Mouse (Mus musculus) spleen, adult 2 months (tissue): ENCODE results near the gene 4931409K22Rik.

ENCODE experiments used
- CTCF ChIP-seq: fragments of 200-500 bp; IDR thresholded peaks from 2 replicates; pipeline ENCODE4 v1.5.1; 2011; ENCODE audit warnings: mild to moderate bottlenecking, inconsistent platforms; ENCODE audit not compliant: insufficient read depth, insufficient read length, insufficient replicate concordance; ENCODE audit errors: extremely low read depth
- POLR2A ChIP-seq: fragments of 200-500 bp; IDR thresholded peaks from 2 replicates; pipeline ENCODE4 v1.6.1; 2011; ENCODE audit warnings: low read depth, low read length, inconsistent platforms

DNA sequence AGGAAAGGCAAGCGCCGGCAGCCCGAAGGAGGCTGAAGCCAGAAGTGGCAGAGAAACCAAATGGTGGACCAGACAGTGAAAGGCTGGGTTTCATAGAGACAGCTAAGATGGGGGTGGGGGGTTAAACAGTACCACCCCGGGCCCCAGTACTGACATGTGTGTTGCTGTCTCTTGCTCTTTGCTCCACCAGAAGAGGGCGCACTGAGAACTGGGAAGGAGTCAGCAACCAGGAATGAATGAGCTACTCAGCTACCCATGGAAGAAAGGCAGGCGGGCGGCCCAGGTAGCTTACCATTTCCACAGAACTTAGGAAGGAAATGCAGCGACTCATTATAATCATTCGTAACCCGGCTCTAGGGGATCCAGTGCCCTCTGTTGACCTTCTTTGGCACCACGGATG lies 46.0 kb downstream of the 4931409K22Rik start:
- TF ChIP-seq POLR2A (no peak), CTCF (peak; percentile 23; the same call in 1 of the 2 replicates)
